Mouse (Mus musculus) adrenal gland, adult 18-20 months (tissue): ENCODE measurements around the gene Slc27a3. TPM values are rescaled to one million over a fixed set of nuclear protein-coding genes. Genes with fewer than 3 reads are reported as not detected.

Experiments used
- DNase-seq, 2 experiments: peaks; one replicate each; pipeline ENCODE4 v3.0.0; 2021 to 2022; ENCODE audit warnings: low spot score in 2 of 2
- total RNA-seq, 2 experiments: library from RNA; stranded (reverse); gene quantifications; 1 replicate in 1 of 2; 2 replicates in 1 of 2; pipeline ENCODE4 v1.2.3; 2021

Gene Slc27a3
- total RNA-seq, 2 experiments from 2014 or later = 102 to 110 TPM

DNA sequence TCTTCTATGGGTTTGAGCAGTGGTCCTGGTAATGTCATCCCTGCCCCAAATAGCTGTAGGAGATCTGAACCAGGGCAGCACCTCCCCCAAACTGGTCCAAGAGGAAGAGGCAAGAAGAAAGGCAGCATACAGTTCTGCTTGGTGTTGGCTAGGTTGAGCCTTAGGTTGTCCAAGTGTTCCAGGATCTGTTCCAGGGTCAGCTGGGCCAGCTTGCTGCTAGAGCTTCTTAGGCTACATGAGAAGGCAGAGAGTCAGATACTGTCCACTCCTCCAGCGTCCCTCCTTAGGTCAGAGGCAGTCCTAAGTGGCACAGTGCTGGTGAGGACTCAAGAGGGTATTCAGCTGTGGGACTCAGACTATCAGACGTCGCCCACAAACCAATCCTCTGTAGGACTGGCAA lies 2.9 kb upstream of the Slc27a3 start:
- DNase-seq = no peak

DNA sequence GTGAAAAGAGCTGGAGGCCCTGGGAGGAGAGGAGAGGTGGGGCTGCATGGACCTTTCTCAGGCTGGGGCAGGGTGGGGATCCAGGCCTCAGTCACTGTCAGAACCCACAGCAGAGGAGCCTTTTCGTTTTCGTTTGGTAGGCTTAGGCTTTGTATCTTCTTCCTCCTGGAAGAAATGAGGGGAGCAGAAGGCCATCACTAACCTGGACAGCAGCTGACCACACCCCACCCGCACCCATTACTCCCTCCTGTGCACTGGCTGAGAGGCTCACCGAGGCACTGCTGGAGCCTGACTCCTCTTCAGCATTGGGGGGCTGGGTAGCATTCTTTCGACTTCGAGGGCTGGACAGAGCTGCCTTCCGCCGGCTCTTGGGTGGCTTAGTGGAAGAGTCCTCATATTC lies 2.2 kb upstream of the Slc27a3 start:
- no peak for DNase-seq

DNA sequence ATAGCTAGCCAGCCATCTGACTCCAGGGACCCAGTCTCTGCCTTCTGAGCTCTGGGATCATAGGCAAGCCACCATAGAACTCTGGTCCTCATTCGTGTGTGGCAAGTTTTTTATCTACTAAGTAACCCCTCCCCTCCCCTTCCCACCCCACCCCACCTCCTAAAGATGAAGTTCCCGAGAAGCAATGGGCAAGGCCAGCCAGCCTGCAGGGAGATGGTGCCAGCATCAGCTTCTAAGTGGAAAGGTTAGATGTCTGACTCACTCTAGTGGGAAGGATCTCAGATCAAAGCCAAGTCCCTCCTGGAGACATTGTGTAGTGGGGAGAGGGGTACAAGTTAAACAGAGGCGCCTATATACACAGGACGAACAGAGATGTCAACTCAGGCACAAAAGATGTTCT lies 1.3 kb upstream of the Slc27a3 start:
- DNase-seq = peak in 1 of 2 experiments; percentile 26

DNA sequence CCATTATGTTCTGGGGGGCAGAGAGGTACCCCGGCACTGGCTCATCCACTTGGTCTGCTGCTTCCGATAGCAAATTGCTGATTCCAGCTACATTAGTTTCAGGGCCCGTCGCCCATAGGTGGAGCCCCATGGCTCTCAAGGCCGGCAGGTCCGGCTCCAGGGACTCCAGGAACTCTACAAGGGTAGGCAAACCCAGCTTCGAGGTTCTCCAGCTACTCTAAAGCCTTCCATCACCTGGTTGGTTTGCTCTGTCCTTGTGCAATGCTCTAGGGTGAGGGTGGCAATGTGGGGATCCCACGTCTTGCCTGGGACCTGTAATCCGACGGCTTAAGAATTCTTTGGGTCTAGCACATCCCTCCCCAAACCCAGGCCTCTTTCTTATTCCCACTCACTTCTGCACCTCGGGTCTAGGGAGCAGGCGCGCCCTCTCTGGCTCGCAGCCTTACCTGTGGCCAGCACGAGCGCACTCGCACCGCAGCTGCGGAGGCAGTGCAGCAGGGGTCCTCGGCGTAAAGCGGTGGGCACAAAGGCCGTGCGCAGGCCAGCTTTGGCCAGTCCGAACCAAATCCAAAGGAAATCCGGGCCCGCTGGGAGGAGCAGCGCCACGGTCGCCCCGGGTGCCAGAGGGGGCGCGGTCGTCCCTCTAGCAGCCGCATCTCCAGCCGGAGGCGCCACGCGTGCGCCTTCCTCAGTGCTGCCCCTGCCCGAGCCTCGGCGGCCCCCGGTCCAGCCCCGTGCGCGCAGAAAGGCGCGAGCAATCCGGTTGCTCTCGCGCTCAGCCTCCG lies 820 bp downstream of the Slc27a3 start:
- peak; percentile 56 to 59 for DNase-seq

DNA sequence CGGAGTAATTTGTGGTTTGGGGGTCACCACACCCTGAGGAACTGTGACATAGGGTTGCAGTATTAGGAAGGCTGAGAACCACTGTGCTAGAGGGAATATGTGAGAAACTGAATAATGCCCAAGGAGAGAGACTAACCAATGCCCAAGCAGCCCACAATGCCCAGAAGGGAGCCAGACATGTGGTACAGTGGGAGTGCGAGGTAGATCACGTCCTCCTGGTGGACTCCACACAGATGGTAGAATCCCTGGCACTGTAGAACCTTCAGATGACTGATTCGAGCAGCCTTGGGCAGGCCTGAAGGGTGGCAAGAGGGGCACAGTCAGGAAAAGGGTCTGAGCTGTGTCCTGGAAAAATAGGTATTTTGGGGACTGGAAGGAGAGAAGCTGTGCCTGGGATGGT lies 1.5 kb downstream of the Slc27a3 start:
- DNase-seq = no peak

DNA sequence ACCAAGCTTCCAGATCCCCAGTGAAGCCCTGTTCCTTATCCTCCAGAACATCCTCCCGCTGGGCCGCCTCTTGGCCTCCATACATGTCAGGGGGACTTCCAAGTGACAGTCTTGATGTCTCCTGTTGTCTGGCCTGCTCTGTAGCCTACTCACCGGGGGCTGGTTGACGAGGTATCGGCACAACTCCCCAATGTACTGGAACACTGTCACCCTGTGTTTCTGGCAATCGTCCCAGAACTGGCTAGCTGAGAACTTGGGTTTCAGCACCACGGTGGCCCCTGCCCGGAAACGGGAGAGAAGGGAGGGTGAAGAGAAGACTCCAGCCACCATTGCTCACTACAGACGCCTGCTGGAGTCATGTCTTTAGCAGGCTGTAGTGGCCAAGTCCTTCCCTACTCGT lies 2.3 kb downstream of the Slc27a3 start:
- peak; percentile 50 to 56 for DNase-seq

DNA sequence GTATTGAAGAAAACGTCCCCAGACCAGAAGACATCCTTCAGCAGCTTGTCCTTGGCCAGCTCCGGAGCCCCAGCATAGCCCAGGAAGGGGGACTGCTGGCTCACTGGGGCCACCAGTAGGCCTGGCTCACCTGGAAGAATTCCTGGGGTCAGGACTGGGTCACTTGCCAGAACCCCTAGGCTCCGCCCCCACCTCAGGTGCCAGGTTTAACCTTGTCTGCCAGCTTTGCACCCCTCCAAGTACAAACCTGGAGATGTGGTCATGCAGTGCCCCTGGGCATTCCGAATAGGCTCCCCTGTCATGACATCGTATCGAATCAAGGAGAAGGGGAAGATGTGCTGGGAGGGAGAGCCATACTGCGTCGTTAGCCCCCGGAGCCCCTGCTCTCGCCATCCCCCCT lies 2.9 kb downstream of the Slc27a3 start:
- peak in 1 of 2 experiments; percentile 11 for DNase-seq

DNA sequence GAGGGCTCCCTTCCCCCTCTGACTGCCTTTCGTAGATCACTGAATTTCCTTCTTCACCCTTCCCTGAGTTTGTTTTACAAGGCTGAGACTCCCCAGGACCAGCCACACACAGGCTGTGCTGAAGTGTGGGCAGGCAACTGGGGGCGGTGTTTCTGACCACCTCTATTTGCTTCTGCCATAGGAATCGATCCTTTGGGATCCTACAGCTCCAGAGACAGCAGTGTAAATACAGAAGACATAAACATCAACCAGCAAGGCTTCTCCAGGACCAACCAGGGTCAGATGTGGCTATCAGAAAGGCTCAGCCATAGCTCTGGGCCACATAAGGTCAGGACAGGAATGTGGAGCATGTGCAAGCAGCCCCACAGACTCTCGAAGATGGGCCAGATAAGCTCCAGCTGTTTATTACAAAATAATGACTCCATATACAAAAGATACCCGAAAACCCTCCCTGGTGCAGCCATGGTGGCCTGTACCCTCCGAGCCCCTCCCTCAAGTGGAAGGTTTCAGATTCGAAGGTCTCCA lies 4.8 kb downstream of the Slc27a3 start:
- DNase-seq = peak in 1 of 2 experiments; percentile 12

DNA sequence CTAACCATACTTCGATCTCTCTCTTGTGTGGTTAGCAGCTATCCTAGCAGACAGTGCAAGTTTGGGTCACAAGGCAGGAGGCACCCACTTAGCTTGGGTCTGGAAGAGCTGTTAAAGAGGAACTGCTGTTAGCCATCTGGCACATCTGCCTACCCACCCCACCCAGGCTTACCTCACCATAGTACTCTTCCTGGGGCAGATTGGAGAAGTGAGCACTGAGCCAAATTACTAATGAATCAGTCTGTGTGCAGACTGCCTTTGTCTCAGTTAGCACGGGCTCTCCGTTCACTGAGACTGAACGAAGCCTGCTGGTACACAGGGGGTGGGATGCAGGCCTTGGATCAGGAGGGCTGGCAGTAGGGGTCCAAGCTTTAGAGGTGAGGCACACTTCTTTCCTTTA lies 6.0 kb downstream of the Slc27a3 start:
- DNase-seq = peak in 1 of 2 experiments; percentile 15

DNA sequence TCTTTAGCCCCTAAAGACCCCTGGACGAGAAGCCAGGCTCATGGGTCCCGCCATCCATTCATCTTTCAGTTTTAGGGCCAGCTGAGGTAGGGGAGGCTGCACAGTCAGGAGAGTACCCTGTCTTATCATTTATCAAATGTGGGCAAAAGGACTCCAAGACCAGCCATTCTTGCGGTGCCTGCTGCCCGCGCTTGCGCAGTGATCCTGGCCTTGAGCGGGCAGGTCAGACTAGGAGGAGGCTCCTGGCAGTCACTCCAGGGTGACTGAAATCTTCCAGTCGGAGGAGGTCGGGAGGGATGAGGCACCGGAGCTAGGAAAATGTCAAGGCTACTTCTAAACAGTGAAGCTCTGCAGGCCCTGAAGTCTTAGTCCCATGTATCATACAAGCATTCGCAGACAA lies 8.0 kb downstream of the Slc27a3 start:
- peak; percentile 61 to 75 for DNase-seq

DNA sequence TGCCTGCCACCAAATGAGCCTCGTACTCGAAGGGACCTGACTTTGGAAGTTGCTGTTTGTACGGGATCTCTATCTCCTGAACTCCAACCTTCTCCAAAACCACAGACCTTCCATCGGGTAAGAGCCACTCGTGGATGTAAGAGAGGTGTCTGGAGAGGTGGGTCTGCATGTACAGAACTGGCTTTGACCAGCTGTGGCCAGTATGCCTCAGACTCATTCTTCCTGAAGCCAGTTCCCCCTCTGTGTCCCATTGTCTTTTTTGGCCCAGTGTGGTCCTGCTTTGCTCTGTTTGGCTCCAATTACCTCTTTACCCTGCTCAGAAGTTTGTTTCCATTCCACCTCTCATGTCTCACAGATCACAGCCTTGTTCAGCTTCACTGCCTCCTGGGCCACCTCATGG lies 11.2 kb downstream of the Slc27a3 start:
- DNase-seq = no peak

DNA sequence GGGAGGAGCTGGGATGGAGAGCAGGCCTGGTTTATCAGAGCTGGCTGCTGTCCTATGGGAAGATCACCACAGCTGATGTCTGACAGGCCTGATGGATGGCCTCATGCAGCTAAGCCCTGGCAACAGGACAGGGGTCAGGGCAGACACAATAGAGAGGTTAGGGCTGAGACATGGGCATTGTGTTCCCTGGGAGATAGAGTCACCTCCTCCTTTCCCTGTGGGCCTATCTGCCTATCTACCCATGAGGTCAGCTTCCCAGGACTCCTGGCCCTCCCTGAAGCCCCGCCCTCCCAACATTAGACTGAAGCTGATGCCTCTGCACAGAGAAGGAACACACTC lies 13.5 kb downstream of the Slc27a3 start:
- DNase-seq = no peak

DNA sequence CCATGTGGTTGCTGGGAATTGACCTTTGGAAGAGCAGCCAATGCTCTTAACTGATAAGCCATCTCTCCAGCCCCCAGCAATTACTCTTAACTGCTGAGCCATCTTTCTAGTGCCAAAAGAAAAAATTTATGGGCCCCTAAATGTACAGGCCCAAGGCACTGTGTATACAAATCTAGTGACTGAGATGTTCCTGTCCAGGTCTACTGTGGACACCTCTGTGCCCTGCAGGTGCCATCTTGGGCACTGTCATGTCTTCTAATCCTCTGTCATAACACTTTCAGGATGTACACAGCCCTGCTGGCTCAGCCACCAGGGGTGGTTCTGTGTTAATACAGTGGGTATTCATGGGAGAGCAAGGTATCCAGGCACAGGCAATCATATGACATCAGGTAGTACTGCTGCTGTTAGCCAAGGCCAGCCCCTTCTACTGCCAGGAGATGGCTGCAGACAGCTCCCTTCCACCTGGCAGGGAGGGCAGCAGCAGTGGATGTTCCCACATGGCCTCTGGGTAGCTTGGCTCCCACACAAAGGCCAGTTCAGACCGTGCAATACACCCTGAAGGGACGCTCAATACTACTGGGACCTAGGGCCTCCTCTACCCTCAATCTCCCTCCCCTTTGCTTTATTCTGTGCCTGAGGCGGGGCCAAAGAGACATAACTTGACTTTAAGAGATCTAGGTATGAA lies 14.0 kb downstream of the Slc27a3 start:
- no peak for DNase-seq

DNA sequence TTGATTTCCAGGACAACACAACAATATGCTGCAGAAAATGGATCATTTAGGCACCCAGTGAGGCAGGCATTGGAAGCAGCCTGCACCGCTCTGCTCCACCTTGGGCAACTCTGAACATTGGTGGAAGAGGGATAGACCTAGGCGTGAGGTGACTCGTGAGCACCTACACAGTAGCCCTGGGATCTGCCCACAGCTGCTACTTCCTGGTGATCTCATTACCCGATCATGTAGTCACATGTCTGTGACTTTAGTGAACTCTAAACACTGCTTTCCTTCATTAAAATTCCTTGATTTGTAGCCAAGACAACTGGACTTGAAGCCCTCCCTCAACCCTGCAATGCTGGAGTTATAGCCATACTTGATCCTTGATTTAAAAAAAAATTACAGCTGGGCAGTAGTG lies 15.4 kb downstream of the Slc27a3 start:
- DNase-seq = no peak

DNA sequence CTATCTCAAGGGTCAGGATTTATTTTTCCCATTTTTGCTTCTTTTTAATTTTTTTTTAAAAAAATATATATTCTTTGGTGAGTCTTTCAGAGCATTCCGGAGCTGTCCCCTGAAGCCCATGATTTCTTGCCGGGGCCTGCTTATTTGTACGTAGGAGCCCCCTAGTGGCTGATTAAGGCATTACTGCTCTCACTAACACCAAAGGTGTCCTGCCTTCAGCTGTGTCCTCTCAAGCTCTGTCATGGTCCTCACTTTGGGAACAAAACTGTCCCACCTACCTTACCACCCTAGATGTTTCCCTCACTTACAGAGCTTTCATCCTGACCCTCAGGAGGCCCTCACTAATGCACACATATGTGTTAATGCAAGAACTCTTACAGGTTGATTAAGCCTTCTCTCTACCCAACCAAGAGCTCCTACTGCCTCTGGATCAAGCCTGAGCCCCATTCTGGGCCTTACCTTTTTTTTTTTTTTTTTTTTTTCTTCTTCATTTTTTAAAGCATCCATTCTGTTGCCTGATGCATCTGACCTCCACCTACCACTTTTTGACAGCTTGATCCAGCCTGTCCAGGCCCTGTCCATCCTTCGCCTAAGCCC lies 16.2 kb downstream of the Slc27a3 start:
- peak; percentile 69 to 79 for DNase-seq

DNA sequence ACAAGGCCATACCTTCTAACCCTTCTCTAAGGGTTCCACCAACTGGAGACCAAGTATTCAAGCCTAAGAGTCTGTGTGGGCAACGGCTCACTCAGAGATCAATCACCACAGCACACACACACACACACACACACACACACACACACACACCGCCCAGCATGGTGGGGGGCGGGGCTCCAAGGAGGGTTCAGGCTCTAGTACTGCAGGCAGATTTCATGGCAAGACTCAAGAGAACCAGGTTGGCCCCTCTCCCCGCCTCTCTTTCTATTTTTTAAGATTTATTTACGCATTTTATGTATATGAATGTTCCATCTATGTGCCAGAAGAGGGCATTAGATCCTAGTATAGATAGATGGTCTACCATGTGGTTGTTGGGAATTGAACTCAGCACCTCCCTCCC lies 16.9 kb downstream of the Slc27a3 start:
- no peak for DNase-seq

DNA sequence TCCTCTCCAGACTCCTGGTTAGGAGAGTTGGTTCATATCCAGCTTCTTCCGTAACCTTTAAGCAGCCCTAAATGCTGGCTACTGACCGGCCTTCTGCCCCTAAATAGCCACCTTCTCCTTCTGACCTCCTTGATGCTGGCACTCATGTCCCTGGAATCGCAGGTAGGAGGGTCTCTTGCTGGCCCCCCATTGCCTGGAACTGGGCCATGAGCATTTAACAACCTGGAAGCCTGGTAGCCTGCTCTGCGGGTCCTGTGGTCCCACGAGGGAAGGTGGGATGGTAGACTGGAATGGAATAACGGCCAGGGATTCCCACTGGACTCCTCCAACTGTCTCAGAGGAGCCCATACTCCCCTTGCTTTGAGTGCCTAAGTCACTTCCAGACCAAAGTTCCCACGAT lies 17.9 kb downstream of the Slc27a3 start:
- no peak for DNase-seq

DNA sequence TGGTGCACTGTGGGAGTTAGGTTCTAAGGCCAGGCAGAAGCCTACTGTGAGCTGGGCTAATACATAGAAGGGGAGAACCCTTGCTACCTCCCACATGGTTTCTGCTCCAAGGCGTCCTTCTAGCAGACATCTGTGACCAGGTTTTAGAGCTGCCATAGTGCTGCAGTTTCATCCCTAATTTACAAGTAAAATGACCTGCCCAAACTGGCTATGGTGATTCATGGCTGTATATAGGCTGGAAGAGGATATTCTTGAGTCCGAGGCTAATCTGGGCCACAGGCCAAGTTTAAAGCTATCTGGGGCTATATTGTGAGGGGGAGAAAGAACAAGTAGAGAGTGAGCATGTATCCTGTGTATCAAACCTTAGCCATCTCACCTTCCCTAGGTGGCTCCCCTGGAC lies 20.7 kb downstream of the Slc27a3 start:
- DNase-seq = no peak

DNA sequence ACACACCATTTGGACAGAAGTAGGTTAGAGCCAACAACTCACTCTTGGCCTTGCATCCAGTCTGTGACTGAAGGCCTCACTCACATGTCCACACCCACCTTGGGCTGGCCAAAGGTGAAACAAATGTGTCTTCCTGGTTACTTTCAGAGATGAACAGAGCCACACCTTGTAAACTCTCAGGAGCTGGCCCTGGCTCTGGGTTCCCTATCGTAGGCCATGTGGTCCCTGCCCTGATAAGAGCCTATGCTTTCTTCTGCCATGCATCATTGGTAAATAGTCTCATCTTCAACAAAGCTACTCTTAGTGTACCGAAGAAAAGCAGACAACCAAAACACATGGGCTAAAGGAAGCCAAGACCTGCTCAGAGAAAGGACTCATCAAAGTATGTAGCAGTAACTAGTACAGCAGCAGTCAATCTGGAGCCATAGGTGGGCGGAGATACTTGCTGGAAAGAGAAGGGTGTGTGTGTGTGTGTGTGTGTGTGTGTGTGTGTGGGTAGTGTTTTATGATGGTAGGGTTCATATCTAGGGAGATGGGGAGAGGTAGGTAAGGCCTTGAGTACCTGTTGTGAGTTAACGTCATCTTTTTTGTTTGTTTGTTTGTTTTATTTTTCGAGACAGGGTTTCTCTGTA lies 22.6 kb downstream of the Slc27a3 start:
- no peak for DNase-seq

DNA sequence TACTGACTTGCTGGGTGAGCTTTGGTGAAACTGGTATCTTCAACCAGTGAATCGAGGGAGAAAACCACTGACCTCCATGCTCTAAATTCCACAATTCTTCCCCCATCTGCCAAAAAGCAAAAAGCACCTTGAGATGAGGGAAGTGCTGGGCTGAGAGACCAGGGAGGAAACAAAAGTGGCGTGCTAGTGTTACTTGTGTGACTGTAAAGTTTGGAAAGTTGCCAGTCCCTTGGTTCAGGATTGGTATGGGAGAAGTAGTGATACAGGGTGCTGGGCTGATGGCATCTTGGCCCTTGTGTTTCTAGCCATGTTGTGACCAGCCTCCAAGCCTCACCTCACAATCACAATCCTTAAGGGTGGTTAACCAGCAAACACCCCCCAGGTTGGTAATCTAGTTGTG lies 27.4 kb downstream of the Slc27a3 start:
- no peak for DNase-seq

DNA sequence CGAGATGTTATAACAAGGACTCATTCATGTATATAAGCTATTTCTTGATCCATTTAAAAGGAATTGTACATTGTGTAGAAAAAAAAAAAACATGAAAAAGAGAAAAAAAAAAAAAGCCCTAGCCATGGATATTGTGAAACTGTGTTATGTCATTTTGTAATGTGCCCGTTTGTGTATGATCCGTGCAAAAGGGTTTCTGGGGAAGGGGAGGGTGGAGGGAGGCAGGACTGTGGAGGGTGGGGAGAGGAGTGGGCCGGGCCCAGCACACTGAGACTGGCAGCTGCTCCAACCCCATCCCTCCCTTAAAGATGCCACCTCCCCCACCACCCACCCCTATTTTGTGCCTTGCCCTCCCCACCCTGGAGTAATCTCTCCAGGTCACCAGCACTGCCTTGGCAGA lies 28.3 kb downstream of the Slc27a3 start:
- DNase-seq = no peak

DNA sequence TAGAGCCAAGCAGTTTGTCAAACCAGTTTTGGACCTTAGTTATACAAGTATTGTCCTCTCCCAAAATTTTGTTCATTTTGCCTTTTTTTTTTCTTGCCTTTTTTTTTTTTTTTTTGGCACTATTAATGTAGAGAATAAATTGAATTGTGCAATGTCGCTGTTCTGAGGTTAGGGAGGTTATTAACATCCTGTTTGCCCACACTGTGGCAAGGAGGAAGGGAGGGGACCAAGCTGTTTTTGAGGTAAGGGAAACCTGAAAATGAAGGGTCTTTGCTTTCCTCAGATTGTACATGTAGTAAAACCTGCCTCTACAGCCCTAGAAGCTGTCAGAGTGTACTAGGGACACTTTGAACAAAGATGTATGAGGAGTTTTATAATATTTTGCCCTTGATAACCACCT lies 30.5 kb downstream of the Slc27a3 start:
- no peak for DNase-seq
